Mouse (Mus musculus): Measurements from ENCODE around the gene Rps19. TPM values are rescaled to one million over a fixed set of nuclear protein-coding genes. Genes with fewer than 3 reads are reported as not detected.
A peak's percentile ranks its signal among the peaks of the same experiment; 100 is the strongest.
"Not testable (repeated sequence)": the region's sequence is repeated elsewhere in the genome, so short reads cannot be mapped to it uniquely, and the experiment has no call there.

The Rps19 gene
- 4,961 and 5,532 TPM in 2 replicates for total RNA-seq (2014; fragmentation: Nextera tagmentation)
- total RNA-seq (2017) = 979 and 1,008 TPM in 2 replicates

- ATAC-seq (replicated peaks; ENCODE audit: low FRiP score, low TSS enrichment, poor library complexity, severe bottlenecking) = peak; percentile 89
These were observed at the start of gene Rps19 for GRCm38 (mm10) chr7:24883896-24884692. TSS of gene Rps19 (plus strand) at chr7:24884371.

GRCm38 (mm10) chr7:24838732-24839409, 45.3 kb upstream of the Rps19 start:
- peak; percentile 57; the same call in 1 of the 2 replicates for ATAC-seq (replicated peaks; ENCODE audit: low FRiP score, low TSS enrichment, poor library complexity, severe bottlenecking)

GRCm38 (mm10) chr7:24839410-24839808, 44.8 kb upstream of the Rps19 start:
- no peak for ATAC-seq (replicated peaks; ENCODE audit: low FRiP score, low TSS enrichment, poor library complexity, severe bottlenecking)

GRCm38 (mm10) chr7:24840331-24840730, 43.8 kb upstream of the Rps19 start:
- no peak for ATAC-seq (replicated peaks; ENCODE audit: low FRiP score, low TSS enrichment, poor library complexity, severe bottlenecking)

GRCm38 (mm10) chr7:24841009-24841408, 43.2 kb upstream of the Rps19 start:
- ATAC-seq (replicated peaks; ENCODE audit: low FRiP score, low TSS enrichment, poor library complexity, severe bottlenecking) = no peak

GRCm38 (mm10) chr7:24844144-24844543, 40.0 kb upstream of the Rps19 start:
- no peak for ATAC-seq (replicated peaks; ENCODE audit: low FRiP score, low TSS enrichment, poor library complexity, severe bottlenecking)

GRCm38 (mm10) chr7:24845181-24845580, 39.0 kb upstream of the Rps19 start:
- no peak for ATAC-seq (replicated peaks; ENCODE audit: low FRiP score, low TSS enrichment, poor library complexity, severe bottlenecking)

- peak; percentile 93 for ATAC-seq (replicated peaks; ENCODE audit: low FRiP score, low TSS enrichment, poor library complexity, severe bottlenecking)
These were observed 38.5 kb upstream of the Rps19 start for GRCm38 (mm10) chr7:24845713-24846112.

- ATAC-seq (replicated peaks; ENCODE audit: low FRiP score, low TSS enrichment, poor library complexity, severe bottlenecking) = not testable (repeated sequence)
These were observed 37.6 kb upstream of the Rps19 start for GRCm38 (mm10) chr7:24846576-24846975.

- no peak for ATAC-seq (replicated peaks; ENCODE audit: low FRiP score, low TSS enrichment, poor library complexity, severe bottlenecking)
These were observed 34.0 kb upstream of the Rps19 start for GRCm38 (mm10) chr7:24850162-24850561.

GRCm38 (mm10) chr7:24850899-24851303, 33.3 kb upstream of the Rps19 start:
- ATAC-seq (replicated peaks; ENCODE audit: low FRiP score, low TSS enrichment, poor library complexity, severe bottlenecking) = peak; percentile 62

- no peak for ATAC-seq (replicated peaks; ENCODE audit: low FRiP score, low TSS enrichment, poor library complexity, severe bottlenecking)
These were observed 32.4 kb upstream of the Rps19 start for GRCm38 (mm10) chr7:24851596-24852325.

- peak; percentile 90 for ATAC-seq (replicated peaks; ENCODE audit: low FRiP score, low TSS enrichment, poor library complexity, severe bottlenecking)
These were observed 31.5 kb upstream of the Rps19 start for GRCm38 (mm10) chr7:24852557-24853232.

- no peak for ATAC-seq (replicated peaks; ENCODE audit: low FRiP score, low TSS enrichment, poor library complexity, severe bottlenecking)
These were observed 31.0 kb upstream of the Rps19 start for GRCm38 (mm10) chr7:24853233-24853563.

- no peak for ATAC-seq (replicated peaks; ENCODE audit: low FRiP score, low TSS enrichment, poor library complexity, severe bottlenecking)
These were observed 30.5 kb upstream of the Rps19 start for GRCm38 (mm10) chr7:24853695-24854094.

- no peak for ATAC-seq (replicated peaks; ENCODE audit: low FRiP score, low TSS enrichment, poor library complexity, severe bottlenecking)
These were observed 27.6 kb upstream of the Rps19 start for GRCm38 (mm10) chr7:24856460-24857120.

- ATAC-seq (replicated peaks; ENCODE audit: low FRiP score, low TSS enrichment, poor library complexity, severe bottlenecking) = no peak
These were observed 24.9 kb upstream of the Rps19 start for GRCm38 (mm10) chr7:24859234-24859633.

GRCm38 (mm10) chr7:24861913-24862312, 22.3 kb upstream of the Rps19 start, which contains the start of gene Gm9844:
TSS of gene Gm9844 (plus strand) at chr7:24862213.
- ATAC-seq (replicated peaks; ENCODE audit: low FRiP score, low TSS enrichment, poor library complexity, severe bottlenecking) = no peak

- no peak for ATAC-seq (replicated peaks; ENCODE audit: low FRiP score, low TSS enrichment, poor library complexity, severe bottlenecking)
These were observed 21.3 kb upstream of the Rps19 start for GRCm38 (mm10) chr7:24862853-24863252.

Measured in megakaryocyte-erythroid progenitor cell, adult 5-6 weeks (primary cell).